Comparison of ENCODE assay signal across 9 mouse cellular contexts in genomic region chr5:127243209-127243608, GRCm38 (mm10). TPM values are rescaled to one million over a fixed set of nuclear protein-coding genes. Genes with fewer than 3 reads are reported as not detected.
A peak's percentile ranks its signal among the peaks of the same experiment; 100 is the strongest.
DNase-seq lines count a peak whose midpoint lies in the region; ATAC-seq and TF ChIP-seq lines count a peak whose summit lies in the region.
"Had no signal": no experiment of that assay in that cellular context is flagged by ENCODE, and none has a peak within 500 bp of the region (broad histone marks: within the 10 kb centered on the region; RNA-seq: fewer than 3 reads in every experiment).

No protein-coding gene starts in this region.

- H3K4me2 ChIP-seq in limb, embryonic 15.5 days = peak overlapping the region; percentile 89

- H3K36me3 ChIP-seq in limb, embryonic 15.5 days = no peaks in the 10 kb centered on the region

- H3K9me3 ChIP-seq in limb, embryonic 15.5 days = no peaks in the 10 kb centered on the region; the same call in 1 of the 2 replicates

- under 1% methylated on average over 16 of the region's 16 CpGs for WGBS in limb, embryonic 15.5 days

- peak; percentile 85 for DNase-seq in heart, adult 11 months
- DNase-seq in heart, postnatal 36 days = no peak
- peak; percentile 21 for DNase-seq in ZHBTc4 (ENCODE audit: low read depth, low spot score)
- no peak for DNase-seq in urinary bladder, adult 2 months (ENCODE audit: low spot score)
- DNase-seq in urinary bladder, postnatal 4 days (ENCODE audit: low spot score in 2 of 2) = no peak

- peak overlapping the region; percentile 0; the same call in 1 of the 2 replicates for H3K4me3 ChIP-seq in embryonic fibroblast, embryonic 13.5 days (ENCODE audit: insufficient read depth, low read length)
- H3K4me3 ChIP-seq in limb, embryonic 15.5 days = peak overlapping the region; percentile 75

- H3K27me3 ChIP-seq in limb, embryonic 15.5 days = peaks cover 41% of the 10 kb centered on the region

- H3K9ac ChIP-seq in limb, embryonic 15.5 days = peak overlapping the region; percentile 37; the same call in 1 of the 2 replicates

- H3K27ac ChIP-seq in embryonic fibroblast, embryonic 13.5 days (ENCODE audit: insufficient read depth, low read length) = no peak overlapping the region
- H3K27ac ChIP-seq in limb, embryonic 15.5 days = no peak overlapping the region
- H3K27ac ChIP-seq: macrophage had no signal

- H3K4me1 ChIP-seq in embryonic fibroblast, embryonic 13.5 days (ENCODE audit: control insufficient read depth, insufficient read depth, low read length) = no peaks in the 10 kb centered on the region
- H3K4me1 ChIP-seq in limb, embryonic 15.5 days = peaks cover 36% of the 10 kb centered on the region

- no peak for TF ChIP-seq CTCF in embryonic fibroblast, embryonic 13.5 days (IDR thresholded peaks at IDR 0.05; ENCODE audit: borderline replicate concordance, insufficient read depth, low read length)

- no peak for TF ChIP-seq POLR2A in embryonic fibroblast, embryonic 13.5 days (IDR thresholded peaks at IDR 0.05; ENCODE audit: low read depth, low read length)

- intact Hi-C loops in heart, postnatal 36 days (cut with DNase I) = no loop called here

- ATAC-seq in limb, embryonic 15.5 days (ENCODE audit: insufficient number of reproducible peaks, low FRiP score, low TSS enrichment, low read depth) = no peak
- no peak for ATAC-seq in erythroblast, adult 5-6 weeks (replicated peaks; ENCODE audit: low FRiP score, poor library complexity, severe bottlenecking)

RNA-seq across cellular contexts. Expression of gene Tmem132c, which starts 1.6 kb away (rescaled TPM):
- total RNA-seq in heart, postnatal 36 days (2021) = under 1 TPM; 0.11 TPM
- 0.35 TPM in 2 replicates for polyA plus RNA-seq in embryonic fibroblast, embryonic 13.5 days (2011; ENCODE audit: insufficient read length, low read depth, missing spikeins)
- polyA plus RNA-seq in limb, embryonic 15.5 days (2015; fragmentation: Nextera tagmentation; extraction: Ambion mirVana) = 23.4 and 31.7 TPM in 2 replicates
- 0.81 and 0.96 TPM in 2 replicates for polyA plus RNA-seq in urinary bladder, adult 2 months (2012; rRNA removed)
- total RNA-seq in erythroblast, adult 5-6 weeks (2015; ENCODE audit: low replicate concordance) = not detected in 2 replicates
- total RNA-seq in erythroblast, adult 5-6 weeks (2017; ENCODE audit: low replicate concordance) = not detected in 2 replicates
- polyA plus RNA-seq: macrophage had no signal

Comparison
In these comparisons a context has a peak if more than half of its experiments do, and no peak if none do; other contexts are left out.
1. DNase-seq: peak in heart, adult 11 months (single experiment) and ZHBTc4 (single experiment); none in heart, postnatal 36 days (0 of 2), urinary bladder, adult 2 months (single experiment) and urinary bladder, postnatal 4 days (0 of 2).
2. RNA of gene Tmem132c, which starts 1.6 kb away (polyA plus RNA-seq): 23.4 to 31.7 TPM in limb, embryonic 15.5 days; 0.81 to 0.96 TPM in urinary bladder, adult 2 months and 0.35 TPM in embryonic fibroblast, embryonic 13.5 days; every median in the first group is over 10 times any median in the second.